Mouse (Mus musculus) neural tube, embryonic 12.5 days (tissue): ENCODE results near the gene Zfp1. TPM values are rescaled to one million over a fixed set of nuclear protein-coding genes. Genes with fewer than 3 reads are reported as not detected.
"Not testable (repeated sequence)": the region's sequence is repeated elsewhere in the genome, so short reads cannot be mapped to it uniquely, and the experiment has no call there.

Experiments
- ATAC-seq: fragments of 200-750 bp; cut with Nextera tagmentation; 2 replicates; pipeline ENCODE4 v1.8.0; 2017; ENCODE audit warnings: low read depth, mild to moderate bottlenecking, moderate TSS enrichment, moderate library complexity; ENCODE audit not compliant: low FRiP score
- H3K27ac ChIP-seq: fragments of 300-500 bp; sonication (generic); 2 replicates; pipeline ENCODE4 v1.5.1; 2016
- H3K27me3 ChIP-seq: fragments of 300-500 bp; sonication (generic); replicated peaks from 2 replicates; pipeline ENCODE4 v1.6.1; 2016; ENCODE audit warnings: mild to moderate bottlenecking
- H3K36me3 ChIP-seq: fragments of 300-500 bp; sonication (generic); 2 replicates; pipeline ENCODE4 v1.6.1; 2016; ENCODE audit warnings: mild to moderate bottlenecking
- H3K4me1 ChIP-seq: fragments of 300-500 bp; sonication (generic); 2 replicates; pipeline ENCODE4 v1.6.1; 2016
- H3K4me2 ChIP-seq: fragments of 300-500 bp; sonication (generic); replicated peaks from 2 replicates; pipeline ENCODE4 v1.6.1; 2016; ENCODE audit warnings: mild to moderate bottlenecking
- H3K4me3 ChIP-seq: fragments of 300-500 bp; sonication (generic); 2 replicates; pipeline ENCODE4 v1.5.1; 2016
- H3K9ac ChIP-seq: fragments of 300-500 bp; sonication (generic); 2 replicates; pipeline ENCODE4 v1.6.1; 2016; ENCODE audit warnings: mild to moderate bottlenecking
- H3K9me3 ChIP-seq: fragments of 300-500 bp; sonication (generic); 2 replicates; pipeline ENCODE4 v1.6.1; 2016; ENCODE audit warnings: mild to moderate bottlenecking
- WGBS: fragments of 180-500 bp; shearing (Covaris S2); methylation state at CpG from one replicate; pipeline ENCODE4 v1.1.7; 2016; 5-methylcytosine and 5-hydroxymethylcytosine counted together
- polyA plus RNA-seq: library from polyadenylated mRNA; unstranded; fragments of >200 nt; fragmentation: Nextera tagmentation; extraction: Ambion mirVana; gene quantifications from 2 replicates; pipeline ENCODE4 v1.2.1, GENCODE M21; 2016

Zfp1 gene
- polyA plus RNA-seq, 1 experiment from 2014 or later = 25.4 TPM

GRCm38 (mm10) chr8:111627923-111628322 lies 15.3 kb upstream of the Zfp1 start:
- no peak overlapping the region for H3K9ac ChIP-seq
- peaks cover 17% of the 10 kb centered on the region for H3K36me3 ChIP-seq
- no peak for ATAC-seq
- no peak overlapping the region for H3K4me2 ChIP-seq
- H3K27me3 ChIP-seq = no peaks in the 10 kb centered on the region
- no peak overlapping the region for H3K4me3 ChIP-seq
- H3K27ac ChIP-seq = no peak overlapping the region
- no peaks in the 10 kb centered on the region for H3K4me1 ChIP-seq
- no peaks in the 10 kb centered on the region for H3K9me3 ChIP-seq
- WGBS = 96% methylated on average over 9 of the region's 9 CpGs

DNA sequence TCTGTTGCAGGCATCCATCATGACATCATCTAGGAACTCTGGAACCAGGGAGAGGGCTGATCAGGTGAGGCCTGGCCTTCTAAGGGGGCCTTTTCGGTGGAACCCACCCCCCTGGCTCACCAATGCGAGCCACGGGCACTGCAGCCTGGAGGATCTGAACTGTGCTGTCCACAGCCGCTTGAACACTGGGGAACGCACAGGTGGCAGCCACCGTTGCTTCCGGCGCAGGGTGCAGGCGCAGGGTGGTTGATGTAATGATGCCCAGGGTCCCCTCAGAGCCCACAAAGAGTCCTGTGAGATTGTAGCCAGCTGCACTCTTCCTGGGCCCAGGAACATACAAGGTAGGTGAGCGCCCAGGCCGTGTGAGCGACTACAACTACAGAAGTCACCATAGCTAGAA lies 14.8 kb upstream of the Zfp1 start:
- ATAC-seq = no peak
- Histone ChIP-seq H3K9ac (no peak overlapping the region), H3K27ac (no peak overlapping the region), H3K27me3 (no peaks in the 10 kb centered on the region), H3K4me2 (no peak overlapping the region), H3K36me3 (peaks cover 16% of the 10 kb centered on the region; the same call in 1 of the 2 replicates), H3K4me3 (no peak overlapping the region), H3K4me1 (no peaks in the 10 kb centered on the region), H3K9me3 (no peaks in the 10 kb centered on the region)
- WGBS = 95% methylated on average over 12 of the region's 12 CpGs

DNA sequence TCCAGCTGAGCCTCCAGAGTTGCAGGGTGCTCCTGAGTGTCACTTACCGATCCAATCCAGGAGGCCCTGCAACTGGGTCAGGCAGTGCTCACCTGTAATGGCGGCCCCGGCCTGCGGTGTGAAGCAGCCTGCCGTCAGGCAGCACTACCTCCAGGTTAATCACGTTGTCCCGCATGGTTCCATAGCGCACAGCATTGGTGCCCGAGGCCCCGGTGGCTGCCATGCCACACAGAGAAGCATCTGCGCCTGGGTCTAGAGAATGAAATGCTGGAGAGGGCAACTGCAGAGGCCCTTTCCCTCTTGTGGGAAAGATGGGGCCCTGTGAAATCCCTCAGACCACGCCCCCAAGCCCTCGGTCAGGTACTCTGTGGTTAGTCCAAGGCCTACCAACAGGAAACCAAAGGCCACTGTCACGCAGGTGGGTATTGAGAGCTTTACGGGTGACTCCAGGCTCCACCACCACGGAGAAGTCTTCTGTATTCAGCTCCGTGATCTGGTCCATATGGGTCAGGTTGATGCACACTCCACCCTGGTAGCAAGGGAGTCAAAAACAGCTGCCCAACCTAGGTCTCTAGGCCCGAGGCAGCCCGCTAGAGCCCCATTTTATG lies 14.2 kb upstream of the Zfp1 start:
- Histone ChIP-seq H3K27me3 (no peaks in the 10 kb centered on the region), H3K4me1 (no peaks in the 10 kb centered on the region), H3K4me3 (no peak overlapping the region), H3K4me2 (no peak overlapping the region), H3K9me3 (no peaks in the 10 kb centered on the region), H3K9ac (no peak overlapping the region), H3K36me3 (peaks cover 15% of the 10 kb centered on the region; the same call in 1 of the 2 replicates), H3K27ac (no peak overlapping the region)
- ATAC-seq = no peak
- WGBS = 90% methylated on average over 19 of the region's 19 CpGs

- WGBS = 26% methylated on average over 13 of the region's 13 CpGs
- Histone ChIP-seq H3K9ac (no peak within 1 kb of the TSS), H3K9me3 (no peaks in the 10 kb centered on the region), H3K4me3 (no peak within 1 kb of the TSS), H3K27me3 (no peaks in the 10 kb centered on the region), H3K27ac (no peak within 1 kb of the TSS), H3K4me2 (peak within 1 kb of the TSS; percentile 47), H3K36me3 (peaks cover 13% of the 10 kb centered on the region; the same call in 1 of the 2 replicates), H3K4me1 (no peaks in the 10 kb centered on the region)
- ATAC-seq = no peak
Observed at GRCm38 (mm10) chr8:111630105-111630521, 13.1 kb upstream of the Zfp1 start, which contains the start of gene Ldhd. Gene Ldhd (minus strand): TSS chr8:111630374.

GRCm38 (mm10) chr8:111631589-111631988 lies 11.6 kb upstream of the Zfp1 start:
- H3K36me3 ChIP-seq = peaks cover 13% of the 10 kb centered on the region; the same call in 1 of the 2 replicates
- H3K27me3 ChIP-seq = no peaks in the 10 kb centered on the region
- no peaks in the 10 kb centered on the region for H3K9me3 ChIP-seq
- 94% methylated on average over 8 of the region's 8 CpGs for WGBS
- H3K4me2 ChIP-seq = no peak overlapping the region
- no peaks in the 10 kb centered on the region for H3K4me1 ChIP-seq
- no peak overlapping the region for H3K9ac ChIP-seq
- no peak for ATAC-seq
- H3K4me3 ChIP-seq = no peak overlapping the region
- H3K27ac ChIP-seq = no peak overlapping the region

DNA sequence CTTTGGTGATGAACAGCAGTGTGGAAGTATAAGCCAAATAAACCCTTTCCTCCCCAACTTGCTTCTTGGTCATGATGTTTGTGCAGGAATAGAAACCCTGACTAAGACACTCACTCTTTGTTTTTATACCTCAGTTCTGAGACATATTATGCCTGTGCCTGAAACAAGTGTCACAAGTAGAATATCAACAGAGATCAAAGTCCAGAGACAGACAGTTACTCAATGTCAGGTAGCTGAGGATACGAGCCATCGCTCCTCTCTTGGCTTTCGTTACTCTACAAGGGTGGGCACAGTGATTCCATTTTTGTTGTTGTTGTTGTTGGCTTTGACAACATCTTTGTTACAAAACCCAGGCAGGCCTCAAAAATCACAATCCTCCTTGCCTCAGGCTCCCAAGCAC lies 10.2 kb upstream of the Zfp1 start:
- no peaks in the 10 kb centered on the region for H3K9me3 ChIP-seq
- H3K4me1 ChIP-seq = no peaks in the 10 kb centered on the region
- no peak overlapping the region for H3K4me2 ChIP-seq
- 97% methylated on average over 3 of the region's 3 CpGs for WGBS
- 0 out of 2 replicates have a peak, but pooled peaks cover 5% of the 10 kb centered on the region for H3K36me3 ChIP-seq
- no peak overlapping the region for H3K9ac ChIP-seq
- H3K4me3 ChIP-seq = no peak overlapping the region
- no peak overlapping the region for H3K27ac ChIP-seq
- no peak for ATAC-seq
- H3K27me3 ChIP-seq = no peaks in the 10 kb centered on the region

DNA sequence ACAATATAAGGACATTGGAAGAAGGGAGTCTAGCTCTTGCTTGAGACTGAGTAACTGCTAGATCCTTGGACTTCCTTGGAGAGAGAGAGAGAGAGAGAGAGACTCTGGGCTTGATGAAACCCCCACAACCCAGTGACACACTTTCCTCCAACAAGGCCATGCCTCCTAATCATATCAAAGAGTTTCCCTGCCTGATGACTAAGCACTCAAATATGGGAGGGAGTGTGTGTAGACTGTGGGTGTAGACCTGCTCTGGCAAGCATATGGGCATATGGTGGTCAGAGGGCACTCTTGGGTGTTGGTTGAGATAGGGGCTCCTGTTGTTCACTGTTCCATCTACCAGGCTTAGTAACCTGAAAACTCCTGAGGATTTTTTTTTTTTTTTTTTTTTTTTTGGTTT lies 5.1 kb upstream of the Zfp1 start:
- no peak for ATAC-seq

DNA sequence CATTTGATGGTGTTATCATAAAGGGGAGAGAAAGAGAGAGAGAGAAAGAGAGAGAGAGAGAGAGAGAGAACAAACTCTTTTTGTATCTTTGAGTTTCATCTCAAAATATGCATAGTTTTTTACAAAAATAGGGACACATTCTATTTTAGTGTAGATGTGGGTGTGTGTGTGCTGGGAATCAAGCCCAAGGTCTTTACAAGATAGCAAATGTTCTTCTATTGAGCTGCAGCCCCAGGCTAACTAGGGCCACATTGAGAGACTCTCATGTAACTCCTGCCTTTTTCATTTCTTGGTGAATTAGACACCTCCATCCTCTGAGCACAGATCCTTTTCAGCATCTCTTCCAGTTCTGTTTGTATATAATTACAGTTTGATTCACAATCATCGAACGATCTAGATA lies 2.1 kb upstream of the Zfp1 start:
- no peak overlapping the region for H3K4me3 ChIP-seq
- no peak overlapping the region for H3K9ac ChIP-seq
- ATAC-seq = no peak
- 93% methylated on average over 2 of the region's 2 CpGs for WGBS
- no peaks in the 10 kb centered on the region for H3K9me3 ChIP-seq
- H3K4me1 ChIP-seq = peaks cover 8% of the 10 kb centered on the region; the same call in 1 of the 2 replicates
- H3K4me2 ChIP-seq = no peak overlapping the region
- H3K36me3 ChIP-seq = no peaks in the 10 kb centered on the region
- no peak overlapping the region for H3K27ac ChIP-seq
- no peaks in the 10 kb centered on the region for H3K27me3 ChIP-seq

More for the DNA sequence above, 5.1 kb upstream of the Zfp1 start:
- no peaks in the 10 kb centered on the region for H3K9me3 ChIP-seq
- no peaks in the 10 kb centered on the region for H3K36me3 ChIP-seq
- H3K4me3 ChIP-seq = no peak overlapping the region
- H3K27ac ChIP-seq = no peak overlapping the region
- H3K27me3 ChIP-seq = no peaks in the 10 kb centered on the region
- H3K4me1 ChIP-seq = peaks cover 6% of the 10 kb centered on the region; the same call in 1 of the 2 replicates
- no peak overlapping the region for H3K9ac ChIP-seq
- H3K4me2 ChIP-seq = no peak overlapping the region

- 70% methylated on average over 5 of the region's 5 CpGs for WGBS
- Histone ChIP-seq H3K27me3 (no peaks in the 10 kb centered on the region), H3K9ac (0 out of 2 replicates have a peak overlapping the region, but pooled peaks have one; percentile 30), H3K4me2 (peak overlapping the region; percentile 57), H3K36me3 (no peaks in the 10 kb centered on the region), H3K4me1 (peaks cover 8% of the 10 kb centered on the region; the same call in 1 of the 2 replicates), H3K4me3 (peak overlapping the region; percentile 74), H3K27ac (no peak overlapping the region), H3K9me3 (no peaks in the 10 kb centered on the region)
- no peak for ATAC-seq
Observed at GRCm38 (mm10) chr8:111642496-111642895, 705 bp upstream of the Zfp1 start.

GRCm38 (mm10) chr8:111642939-111643263 lies 300 bp upstream of the Zfp1 start:
- 15% methylated on average over 5 of the region's 5 CpGs for whole genome bisulfite sequencing
- peaks cover 8% of the 10 kb centered on the region; the same call in 1 of the 2 replicates for H3K4me1 ChIP-seq
- peak; percentile 39 for ATAC-seq

GRCm38 (mm10) chr8:111644286-111645051 lies 1.3 kb downstream of the Zfp1 start:
- not testable (repeated sequence) for ATAC-seq, H3K27me3 ChIP-seq, H3K9ac ChIP-seq, H3K9me3 ChIP-seq, H3K27ac ChIP-seq, H3K36me3 ChIP-seq
- WGBS = 72% methylated on average over 12 of the region's 12 CpGs
- H3K4me1 ChIP-seq = peaks cover 11% of the 10 kb centered on the region
- peak overlapping the region; percentile 74 for H3K4me3 ChIP-seq
- peak overlapping the region; percentile 57 for H3K4me2 ChIP-seq

More at GRCm38 (mm10) chr8:111642939-111643263, 300 bp upstream of the Zfp1 start:
- Histone ChIP-seq H3K4me3 (peak overlapping the region; percentile 74), H3K9me3 (no peaks in the 10 kb centered on the region), H3K27me3 (no peaks in the 10 kb centered on the region), H3K9ac (0 out of 2 replicates have a peak overlapping the region, but pooled peaks have one; percentile 30), H3K36me3 (no peaks in the 10 kb centered on the region), H3K4me2 (peak overlapping the region; percentile 57), H3K27ac (no peak overlapping the region)

DNA sequence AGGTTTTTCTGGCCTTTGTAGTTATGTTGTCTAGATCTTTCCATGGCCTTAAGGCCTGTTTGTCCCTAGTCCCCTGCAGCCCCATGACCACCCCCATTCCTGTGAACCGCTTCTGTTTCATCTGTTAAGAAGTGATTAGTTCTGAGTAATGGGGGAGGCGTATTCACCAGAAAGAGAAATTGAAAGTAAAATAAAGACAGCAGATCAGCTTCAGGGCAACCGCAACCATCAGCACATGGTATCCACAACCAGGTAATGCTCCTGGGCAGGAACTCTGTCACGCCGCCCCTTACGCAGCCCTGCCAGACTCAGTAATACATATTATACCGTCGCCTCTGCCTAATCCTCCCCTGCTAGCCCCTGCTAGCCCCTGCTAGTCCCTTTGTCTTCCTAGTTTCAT lies 2.5 kb downstream of the Zfp1 start:
- Histone ChIP-seq H3K9ac (no peak overlapping the region), H3K27ac (no peak overlapping the region), H3K4me2 (no peak overlapping the region), H3K9me3 (no peaks in the 10 kb centered on the region), H3K27me3 (no peaks in the 10 kb centered on the region), H3K4me1 (peaks cover 11% of the 10 kb centered on the region), H3K36me3 (no peaks in the 10 kb centered on the region), H3K4me3 (no peak overlapping the region)
- ATAC-seq = no peak
- WGBS = 98% methylated on average over 8 of the region's 8 CpGs
